Mouse (Mus musculus): ENCODE data around the gene Sppl2a.
"Not testable (repeated sequence)": the region's sequence is repeated elsewhere in the genome, so short reads cannot be mapped to it uniquely, and the experiment has no call there.

Sppl2a gene
- long read RNA-seq, experiment 1, full-length matches to known transcripts: 1 of 8 reads
- long read RNA-seq, experiment 1, partial matches to known transcripts: 4 of 8 reads
- long read RNA-seq, experiment 1, other reads (novel, unspliced or antisense): 3 of 8 reads
- long read RNA-seq, experiment 2, full-length matches to known transcripts: 3 of 7 reads
- long read RNA-seq, experiment 2, partial matches to known transcripts: 1 of 7 reads
- long read RNA-seq, experiment 2, other reads (novel, unspliced or antisense): 3 of 7 reads

DNA sequence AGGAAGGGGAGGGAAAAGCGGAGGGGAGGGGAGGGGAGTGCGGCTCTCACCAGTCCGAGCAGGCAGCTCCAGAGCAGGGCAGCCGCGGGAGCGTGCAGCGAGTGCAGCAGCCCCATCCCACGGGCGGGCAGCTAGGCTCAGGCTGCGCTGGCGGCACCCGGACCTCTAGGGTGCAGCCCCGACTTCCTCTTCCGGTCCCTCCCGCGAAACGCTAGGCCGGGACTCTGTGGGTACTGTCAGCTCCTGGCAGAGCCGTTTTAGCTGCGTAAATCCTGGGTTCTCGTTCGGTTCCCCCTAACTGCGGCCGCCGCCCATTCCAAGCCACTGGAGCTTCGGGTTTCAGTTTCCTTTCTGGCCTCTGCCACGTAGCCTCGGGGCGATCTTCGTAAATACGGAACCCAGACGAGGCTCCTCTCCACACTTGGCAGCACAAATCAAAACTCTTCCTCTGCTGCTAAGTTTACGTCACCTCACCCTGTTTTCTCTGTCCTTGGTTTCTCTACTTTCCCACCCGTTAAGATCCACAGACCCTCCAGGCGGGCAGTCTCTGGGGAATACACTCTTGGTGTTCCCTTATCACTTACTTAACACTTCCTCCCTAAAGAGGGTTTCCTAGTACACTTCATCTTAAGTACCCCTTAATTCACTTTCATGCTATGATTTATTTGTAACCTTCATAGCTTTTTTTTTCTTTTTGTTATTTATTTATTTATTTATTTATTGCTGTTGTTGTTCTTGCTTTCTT, at the start of gene Sppl2a:
TSS of gene Sppl2a (minus strand) at position 339 of the 745 bp plus-strand sequence.
- intact Hi-C loops (cut with DNase I): loop anchor here (5.0 kb wide), 1 partner anchor 64 kb away; no protein-coding TSS in a partner anchor

- intact Hi-C loops (cut with DNase I): no loop called here
These were observed 44.4 kb upstream of the Sppl2a start for GRCm38 (mm10) chr2:126977428-126977827.

GRCm38 (mm10) chr2:126961696-126962095, 28.7 kb upstream of the Sppl2a start:
- intact Hi-C loops (cut with DNase I): no loop called here

- intact Hi-C loops (cut with DNase I): no loop called here
These were observed 22.6 kb upstream of the Sppl2a start for GRCm38 (mm10) chr2:126955671-126956070.

DNA sequence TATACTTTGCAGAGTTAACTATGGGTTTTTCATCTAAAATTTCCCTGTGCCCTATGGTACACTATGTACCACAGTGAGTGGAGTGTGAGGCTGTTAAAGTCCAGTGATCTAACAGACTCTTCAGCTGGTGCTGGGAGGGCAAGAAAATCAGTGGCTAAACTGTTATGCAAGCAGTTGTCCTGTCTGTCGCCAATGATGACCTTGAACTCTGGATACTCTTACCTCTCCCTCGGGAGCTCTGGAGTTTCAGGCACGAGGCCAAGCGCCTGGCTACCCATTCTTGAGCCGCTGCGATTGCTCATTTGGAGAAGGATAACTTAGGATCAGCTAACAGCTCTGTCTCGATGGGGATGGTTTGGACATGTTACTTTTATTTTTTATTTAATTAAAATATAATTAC, 18.1 kb upstream of the Sppl2a start:
- intact Hi-C loops (cut with DNase I): no loop called here

- intact Hi-C loops (cut with DNase I): no loop called here
These were observed 17.4 kb upstream of the Sppl2a start for GRCm38 (mm10) chr2:126950453-126950852.

DNA sequence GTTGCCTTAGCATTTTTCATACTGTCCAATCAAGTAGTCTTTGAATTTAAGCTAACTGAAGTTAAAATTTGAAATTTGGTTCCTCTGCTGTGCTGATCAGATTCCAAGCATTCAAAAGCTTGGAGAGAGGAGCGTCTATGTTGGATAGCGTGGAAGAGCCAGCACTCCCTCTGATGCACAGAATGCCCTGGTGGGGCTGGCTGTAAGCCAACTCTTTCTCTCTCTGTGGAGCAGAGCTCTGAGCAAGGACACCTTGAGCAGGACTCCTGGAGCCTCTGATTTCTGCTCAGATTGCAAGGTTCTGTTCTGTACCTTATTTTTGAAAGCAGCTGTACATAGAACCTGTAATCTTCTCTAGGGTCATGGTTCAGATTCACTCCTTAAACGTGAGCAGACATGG, 16.8 kb upstream of the Sppl2a start:
- intact Hi-C loops (cut with DNase I): no loop called here

GRCm38 (mm10) chr2:126949297-126949696, 16.3 kb upstream of the Sppl2a start:
- intact Hi-C loops (cut with DNase I): not testable (repeated sequence)

GRCm38 (mm10) chr2:126948231-126948630, 15.2 kb upstream of the Sppl2a start:
- intact Hi-C loops (cut with DNase I): no loop called here

DNA sequence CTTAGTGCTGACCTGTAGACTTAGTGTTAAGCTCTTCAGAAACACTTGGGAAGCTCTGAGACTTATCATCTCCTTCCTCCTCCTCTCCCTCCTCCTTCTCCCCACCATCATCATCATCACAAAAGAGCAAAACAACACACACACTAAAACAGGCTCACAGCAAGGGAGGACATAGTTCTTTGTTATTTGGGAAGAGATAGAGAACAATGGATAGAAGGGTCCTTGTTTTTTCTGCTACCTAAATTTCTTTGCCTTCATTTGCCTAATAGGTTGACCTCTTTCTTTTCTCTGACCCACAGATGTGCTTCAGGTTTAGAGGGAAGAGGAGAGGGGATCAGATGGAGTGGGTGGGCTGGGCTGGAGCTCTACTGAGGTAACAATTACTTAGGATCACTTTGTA, 14.6 kb upstream of the Sppl2a start:
- intact Hi-C loops (cut with DNase I): no loop called here

DNA sequence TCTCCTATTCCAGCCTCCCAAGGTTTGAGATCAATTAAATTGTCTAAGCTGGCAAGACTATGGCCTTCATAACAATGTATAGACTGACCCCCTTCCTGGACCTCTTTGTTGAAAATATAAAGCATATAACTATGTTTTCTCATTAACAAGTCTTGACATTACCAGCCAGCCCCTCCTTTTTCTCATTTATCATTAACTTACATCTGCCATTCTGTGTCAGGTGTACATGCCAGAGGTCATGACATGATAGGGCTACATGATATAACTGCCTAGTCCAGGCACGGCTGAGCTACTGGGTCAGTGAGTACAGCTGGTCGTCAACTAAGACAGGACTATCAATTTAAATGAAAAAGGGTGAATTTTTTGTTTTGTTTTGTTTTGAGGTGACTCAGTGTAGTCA, 10.2 kb upstream of the Sppl2a start:
- intact Hi-C loops (cut with DNase I): no loop called here

DNA sequence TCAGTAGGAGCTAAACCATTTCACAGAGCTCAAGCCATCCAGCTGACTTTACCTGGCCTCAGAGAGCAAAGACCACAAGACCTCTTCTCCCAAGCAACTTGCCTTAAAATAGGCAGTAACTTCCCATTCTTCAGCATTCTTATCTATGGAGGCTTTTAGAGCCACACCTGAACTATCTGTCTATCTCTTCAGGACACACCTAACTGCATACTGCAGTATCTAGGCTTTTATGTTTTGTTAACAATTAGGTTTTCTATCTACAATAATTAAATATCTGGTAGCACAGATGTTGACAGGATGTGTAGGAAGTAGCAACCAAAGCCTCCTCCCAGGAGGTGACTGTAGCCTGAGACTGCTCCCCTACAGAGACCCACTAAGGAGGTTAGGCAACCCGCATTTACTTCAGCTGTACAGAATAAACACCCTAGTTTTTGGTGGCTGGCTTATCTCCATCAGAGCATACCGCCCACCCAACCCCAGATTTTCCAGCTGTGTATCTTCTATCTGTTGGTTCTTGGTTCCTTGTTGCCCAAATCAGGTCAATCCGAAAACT, 7.4 kb upstream of the Sppl2a start:
- intact Hi-C loops (cut with DNase I): no loop called here

DNA sequence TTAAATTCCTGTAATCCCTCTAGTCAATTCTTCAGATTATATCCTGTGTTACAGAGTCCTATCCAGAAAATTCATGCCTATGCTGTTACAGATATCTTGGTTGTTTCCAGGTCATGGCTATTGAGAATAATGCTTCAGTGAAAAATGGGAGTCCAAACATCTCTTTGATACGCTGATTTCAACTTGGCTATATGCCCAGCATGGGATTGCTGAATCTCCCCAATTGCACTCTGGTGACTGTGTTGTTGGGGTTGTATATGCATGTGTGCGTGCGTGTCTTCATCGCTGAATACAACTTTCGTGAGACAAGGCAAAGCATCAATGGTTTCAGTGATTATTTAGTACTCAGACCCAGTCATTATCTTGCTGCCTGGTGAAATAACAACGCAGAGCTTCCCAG, 5.0 kb upstream of the Sppl2a start:
- intact Hi-C loops (cut with DNase I): no loop called here

- intact Hi-C loops (cut with DNase I): loop anchor here (5.0 kb wide), 1 partner anchor 63 kb away; no protein-coding TSS in a partner anchor
These were observed 886 bp upstream of the Sppl2a start for GRCm38 (mm10) chr2:126933921-126934320.

DNA sequence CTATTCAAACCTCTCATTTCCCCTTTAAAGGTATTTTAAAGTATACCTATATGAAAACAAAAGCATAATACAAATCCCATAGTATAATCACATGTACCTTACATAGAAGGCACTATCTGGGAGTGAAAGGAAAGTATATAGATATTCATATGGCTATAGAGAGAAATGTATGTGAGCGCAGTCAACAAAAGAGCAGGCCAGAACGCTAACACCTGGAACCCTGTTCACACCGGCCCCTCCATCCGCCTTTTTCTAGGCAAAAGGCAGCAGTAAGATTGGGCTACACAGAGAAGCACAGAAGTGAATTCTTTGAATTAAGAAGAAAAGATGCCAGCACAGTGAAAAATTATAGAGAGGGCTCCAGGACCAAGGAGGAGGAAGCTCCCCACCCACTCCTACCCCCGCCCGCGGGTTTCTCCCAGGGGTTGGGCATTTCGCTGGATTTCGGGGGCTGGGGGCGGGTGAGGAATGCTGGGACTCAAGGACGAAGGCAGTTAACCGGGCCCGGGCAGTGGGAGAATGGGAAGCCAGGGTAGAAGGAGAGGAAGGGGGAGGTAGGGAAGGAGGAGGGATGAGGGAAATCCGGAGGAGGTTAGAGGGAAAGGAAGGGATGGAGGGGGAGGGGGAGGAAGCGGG, 656 bp downstream of the Sppl2a start:
- intact Hi-C loops (cut with DNase I): loop anchor here (5.0 kb wide), 1 partner anchor 65 kb away; no protein-coding TSS in a partner anchor

- intact Hi-C loops (cut with DNase I): loop anchor here (5.0 kb wide), 1 partner anchor 66 kb away; no protein-coding TSS in a partner anchor
These were observed 1.3 kb downstream of the Sppl2a start for GRCm38 (mm10) chr2:126931784-126932183.

DNA sequence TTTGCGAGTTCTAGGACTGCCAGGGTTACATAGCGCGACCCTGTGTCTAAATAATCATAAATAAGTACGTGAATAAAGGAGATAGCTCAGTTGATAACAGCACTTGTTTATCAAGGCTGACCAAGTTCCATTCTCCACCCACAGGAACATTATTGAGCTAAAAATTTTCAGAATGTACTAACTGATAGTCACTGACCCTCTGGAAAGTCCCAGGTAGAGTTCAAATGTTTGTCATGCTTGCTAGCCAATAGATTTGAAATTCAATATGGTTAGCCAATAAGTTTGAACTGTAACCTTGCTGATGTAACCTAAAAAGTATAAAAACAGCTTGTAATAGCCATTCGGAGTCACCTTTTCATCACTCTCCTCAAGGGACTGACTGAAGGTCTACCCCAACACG, 4.4 kb downstream of the Sppl2a start:
- intact Hi-C loops (cut with DNase I): no loop called here

DNA sequence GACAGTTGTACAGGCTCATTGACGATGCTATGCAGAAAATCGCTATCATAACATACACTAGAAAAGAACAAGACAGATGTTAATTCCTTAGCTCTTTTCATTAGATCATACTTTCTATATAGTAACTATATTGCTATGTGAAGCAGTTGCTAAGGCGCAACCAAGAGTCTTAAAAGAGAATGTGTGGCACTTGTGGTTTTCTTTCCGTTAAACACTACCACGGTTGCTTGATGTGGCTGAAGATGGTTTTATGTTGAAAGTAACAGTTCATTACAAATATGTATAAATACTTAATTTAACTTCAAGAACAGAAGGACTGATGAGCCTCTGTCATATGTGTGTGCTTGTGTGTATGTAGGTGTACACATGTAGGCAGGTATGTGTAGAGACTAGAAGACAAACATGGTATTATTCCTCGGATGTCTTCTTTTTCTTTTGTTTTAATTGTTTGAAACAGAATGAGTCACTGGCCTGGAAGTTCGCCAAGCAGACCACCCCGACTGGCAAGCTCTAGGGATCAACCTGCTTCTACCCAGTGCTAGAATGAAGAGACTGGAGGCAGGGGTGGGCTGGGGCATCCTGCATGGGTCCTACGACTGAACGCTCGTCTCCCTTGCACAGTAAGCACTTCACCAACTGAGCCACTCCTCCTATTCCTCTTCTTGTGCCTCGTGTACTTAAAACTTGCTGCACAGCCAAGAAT, 12.5 kb downstream of the Sppl2a start:
- intact Hi-C loops (cut with DNase I): no loop called here

DNA sequence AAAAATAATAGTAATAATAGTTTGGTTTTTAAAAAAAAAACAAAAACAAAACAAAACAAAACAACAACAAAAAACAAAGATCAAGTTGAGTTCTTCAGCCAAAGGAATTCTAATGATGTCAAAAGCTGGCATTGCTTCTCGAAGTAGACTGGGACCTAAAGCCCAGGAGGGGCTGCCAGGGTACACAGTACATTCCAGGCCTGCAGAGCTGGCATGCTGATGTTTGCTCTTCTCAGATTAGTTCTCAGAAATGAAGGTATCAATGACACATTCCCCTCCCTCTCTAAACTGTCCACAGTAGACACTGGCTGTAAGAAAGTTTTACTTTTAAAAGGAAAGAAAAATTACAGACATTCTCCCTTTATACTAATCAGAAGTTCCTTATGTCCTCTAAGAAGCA, 16.8 kb downstream of the Sppl2a start:
- intact Hi-C loops (cut with DNase I): no loop called here

- intact Hi-C loops (cut with DNase I): no loop called here
These were observed 18.9 kb downstream of the Sppl2a start for GRCm38 (mm10) chr2:126914096-126914495.

GRCm38 (mm10) chr2:126904162-126904561, 28.9 kb downstream of the Sppl2a start:
- intact Hi-C loops (cut with DNase I): loop anchor here (10.0 kb wide), 1 partner anchor 159 kb away; no protein-coding TSS in a partner anchor

All from adrenal gland (tissue).